Mouse (Mus musculus) megakaryocyte, embryonic 14.5 days (primary cell): ENCODE measurements around the gene Creb3.

Source experiments
- FLI1 ChIP-seq: IDR thresholded peaks from 2 replicates; pipeline ENCODE4 v1.6.1; 2012; ENCODE audit warnings: low read length, inconsistent platforms, mixed read lengths
- GATA1 ChIP-seq: IDR thresholded peaks from 3 replicates; pipeline ENCODE4 v1.6.1; 2012; ENCODE audit warnings: mixed read lengths, low read length, inconsistent platforms, borderline replicate concordance

- TF ChIP-seq FLI1 (no peak), GATA1 (no peak)
Measured at GRCm38 (mm10) chr4:43579731-43580130, 17.6 kb downstream of the Creb3 start.
